Mouse (Mus musculus) ES-E14 (cell line): ENCODE measurements around the gene Eef1akmt2. TPM values are rescaled to one million over a fixed set of nuclear protein-coding genes. Genes with fewer than 3 reads are reported as not detected.

Experiments used
- DNase-seq: peaks from one replicate; pipeline ENCODE4 v3.0.0-alpha.2; 2013; ENCODE audit warnings: low read depth, low spot score
- H3K27ac ChIP-seq: 2 replicates; pipeline ENCODE4 v1.5.1; 2012; ENCODE audit warnings: low read depth, mild to moderate bottlenecking, low read length, moderate library complexity, mixed read lengths; ENCODE audit not compliant: poor library complexity, insufficient read depth, severe bottlenecking
- H3K36me3 ChIP-seq: 2 replicates; pipeline ENCODE4 v1.6.1; 2012; ENCODE audit warnings: mild to moderate bottlenecking, low read length, moderate library complexity, mixed read lengths; ENCODE audit not compliant: control insufficient read depth, poor library complexity, insufficient read depth, severe bottlenecking
- H3K4me1 ChIP-seq, 2 experiments: fragments of 150-350 bp in 1 of 2; sonication (generic) in 1 of 2; 2 replicates each; pipeline ENCODE4 v1.6.1; 2012; ENCODE audit warnings: low read length in 2 of 2, mild to moderate bottlenecking in 1 of 2, mixed read lengths in 1 of 2; ENCODE audit not compliant: control insufficient read depth in 2 of 2, insufficient read depth in 2 of 2, poor library complexity in 1 of 2
- H3K4me3 ChIP-seq, 2 experiments: fragments of 150-350 bp in 1 of 2; sonication (generic) in 1 of 2; 2 replicates each; pipeline ENCODE4 v1.5.1; 2012; ENCODE audit warnings: low read length in 2 of 2, low read depth in 1 of 2, mild to moderate bottlenecking in 1 of 2, mixed read lengths in 1 of 2; ENCODE audit not compliant: insufficient read depth in 1 of 2, poor library complexity in 1 of 2, severe bottlenecking in 1 of 2
- H3K9ac ChIP-seq: 2 replicates; pipeline ENCODE4 v1.6.1; 2012; ENCODE audit warnings: low read depth, mild to moderate bottlenecking, low read length, mixed read lengths; ENCODE audit not compliant: poor library complexity, insufficient read depth, severe bottlenecking
- H3K9me3 ChIP-seq: fragments of 150-350 bp; sonication (generic); 2 replicates; pipeline ENCODE4 v1.6.1; 2012; ENCODE audit warnings: low read depth, mild to moderate bottlenecking, low read length; ENCODE audit not compliant: control insufficient read depth, insufficient read depth
- CHD2 ChIP-seq: IDR thresholded peaks from 2 replicates; pipeline ENCODE4 v1.6.1; 2014; ENCODE audit warnings: mild to moderate bottlenecking, low read depth, low read length, inconsistent platforms
- HCFC1 ChIP-seq: IDR thresholded peaks from 2 replicates; pipeline ENCODE4 v1.6.1; 2012; ENCODE audit warnings: low read length, inconsistent platforms, borderline replicate concordance; ENCODE audit not compliant: insufficient read depth
- MAFK ChIP-seq: IDR thresholded peaks from 2 replicates; pipeline ENCODE4 v1.6.1; 2014; ENCODE audit warnings: mild to moderate bottlenecking, low read depth, low read length, inconsistent platforms; ENCODE audit not compliant: insufficient read depth
- ZC3H11A ChIP-seq: IDR thresholded peaks from 2 replicates; pipeline ENCODE4 v1.6.1; 2012; ENCODE audit warnings: low read depth, mild to moderate bottlenecking, inconsistent platforms, low read length, borderline replicate concordance
- ZNF384 ChIP-seq: IDR thresholded peaks from 2 replicates; pipeline ENCODE4 v1.6.1; 2012; ENCODE audit warnings: low read depth, low read length, inconsistent platforms
- in situ Hi-C, 2 experiments: fragments of 600-800 bp; cut with MboI; formaldehyde crosslinking; loops; one replicate each; pipeline ENCODE4 v1.15.1; 2025; ENCODE audit warnings: low sequenced_read_pairs in 2 of 2, inconsistent platforms in 1 of 2; ENCODE audit not compliant: unreplicated experiment in 2 of 2
- total RNA-seq: library from RNA; depleted of rRNA; stranded (reverse); fragments of 300-350 nt; gene quantifications from 2 replicates; pipeline ENCODE4 v1.2.3, GENCODE M21; 2012

The Eef1akmt2 gene
- total RNA-seq, 1 experiment, result 17.9 TPM

DNA sequence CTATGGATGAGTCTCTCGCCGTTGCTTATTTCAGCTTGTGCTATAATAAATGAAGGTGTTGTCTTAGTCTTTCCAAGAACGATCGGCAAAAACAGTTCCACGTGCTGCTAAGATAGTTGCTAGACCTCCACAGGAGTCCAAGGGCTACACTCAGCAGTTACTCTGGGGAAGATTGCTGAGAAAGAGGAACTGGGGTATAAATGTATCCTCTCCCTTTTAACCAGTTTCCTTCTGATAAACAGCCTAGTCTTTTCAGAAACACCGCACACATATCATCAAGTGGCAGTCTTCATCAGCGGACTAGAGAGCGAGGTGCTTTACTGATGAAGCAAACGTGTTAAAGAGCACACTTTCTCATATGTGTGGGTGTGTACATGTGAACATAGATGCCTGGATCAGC, 13.8 kb upstream of the Eef1akmt2 start:
- H3K36me3 ChIP-seq, result peaks cover 10% of the 10 kb centered on the region
- H3K9ac ChIP-seq, result no peak overlapping the region
- no peak overlapping the region for H3K27ac ChIP-seq
- no peak overlapping the region for H3K4me3 ChIP-seq
- no peaks in the 10 kb centered on the region for H3K4me1 ChIP-seq
- in situ Hi-C loops, result no loop called here
- DNase-seq, result no peak
- no peaks in the 10 kb centered on the region for H3K9me3 ChIP-seq
- TF ChIP-seq ZC3H11A, result no peak
- no peak for TF ChIP-seq CHD2
- TF ChIP-seq HCFC1, result no peak
- TF ChIP-seq ZNF384, result no peak
- TF ChIP-seq MAFK, result no peak

DNA sequence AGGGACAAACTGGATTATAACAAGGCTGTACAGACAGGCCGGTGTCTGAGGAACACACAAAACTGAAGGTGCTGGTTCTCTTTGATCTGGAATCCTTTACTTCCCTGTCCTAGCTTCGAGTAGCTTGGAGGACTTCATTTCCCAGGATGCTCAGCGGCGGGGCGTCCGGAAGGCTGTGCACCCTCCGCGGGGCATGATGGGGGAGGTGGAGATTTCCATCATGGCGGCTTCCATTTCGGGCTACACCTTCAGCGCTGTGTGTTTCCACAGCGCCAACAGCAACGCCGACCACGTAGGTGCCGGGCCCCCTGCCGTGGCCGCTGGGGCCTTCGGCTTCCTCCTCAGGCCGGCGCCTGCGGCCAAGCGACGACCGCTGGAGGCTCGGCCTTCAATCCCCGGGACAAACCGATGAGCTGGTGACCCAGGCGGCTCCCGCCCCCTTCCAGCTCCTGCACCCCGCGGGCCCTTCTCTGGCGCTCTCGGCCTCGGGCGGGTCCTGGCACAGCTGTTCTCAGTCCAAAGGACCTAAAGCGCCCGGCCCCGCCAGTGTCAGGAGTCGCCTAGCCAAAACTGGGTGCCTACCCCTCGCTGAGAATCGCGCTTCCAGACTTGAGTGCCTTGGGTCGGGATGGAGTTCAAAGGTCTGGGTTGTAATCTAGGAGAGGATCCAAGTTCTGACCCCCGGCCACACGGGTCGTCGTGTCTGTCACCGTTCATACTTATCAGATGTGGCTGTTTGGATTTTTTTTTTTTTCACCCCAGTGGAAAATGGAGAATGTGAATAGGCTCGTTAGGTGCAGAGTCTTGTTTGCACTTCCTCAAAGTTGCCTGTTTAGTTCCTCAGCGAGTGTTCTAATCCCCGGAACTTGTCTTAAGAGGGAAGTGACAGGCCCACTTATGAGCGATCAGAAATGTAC, 6.8 kb upstream of the Eef1akmt2 start, which contains the start of gene Abraxas2:
Gene Abraxas2 (plus strand): TSS at position 184 of the 917 bp plus-strand sequence.
- peak within 1 kb of the TSS; percentile 96 for H3K9ac ChIP-seq
- H3K27ac ChIP-seq, result no peak within 1 kb of the TSS
- H3K9me3 ChIP-seq, result no peaks in the 10 kb centered on the region
- no peaks in the 10 kb centered on the region for H3K4me1 ChIP-seq
- peak; percentile 86 for DNase-seq
- no peaks in the 10 kb centered on the region for H3K36me3 ChIP-seq
- H3K4me3 ChIP-seq, result peak within 1 kb of the TSS; percentile 85 to 89
- TF ChIP-seq CHD2 (no peak), HCFC1 (peak; percentile 91)
- in situ Hi-C loops, result no loop called here

DNA sequence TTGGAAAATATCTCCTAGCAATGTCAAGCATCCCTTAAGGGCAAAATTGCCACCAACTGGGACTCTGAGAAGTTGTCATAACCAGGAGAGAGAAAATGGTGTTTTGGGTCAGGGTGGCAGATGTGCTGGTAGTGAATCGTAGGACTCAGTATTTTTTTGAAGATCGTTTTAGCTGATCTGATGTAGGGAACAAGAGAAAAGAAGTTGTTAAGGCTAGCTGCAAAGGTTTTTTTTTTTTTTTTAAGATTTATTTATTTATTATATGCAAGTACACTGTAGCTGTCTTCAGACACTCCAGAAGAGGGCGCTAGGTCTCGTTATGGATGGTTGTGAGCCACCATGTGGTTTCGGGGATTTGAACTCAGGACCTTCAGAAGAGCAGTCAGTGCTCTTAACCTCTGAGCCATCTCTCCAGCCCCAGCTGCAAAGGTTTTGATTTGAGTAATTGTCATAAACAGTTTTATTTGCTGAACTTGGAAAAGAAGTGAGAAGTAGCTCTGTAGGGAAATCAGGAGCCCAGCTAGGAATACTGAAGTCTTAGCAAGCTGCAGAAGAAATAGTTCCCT, 5.7 kb upstream of the Eef1akmt2 start:
- no peak for DNase-seq
- Histone ChIP-seq H3K27ac (no peak overlapping the region), H3K4me1 (0 out of 4 replicates have a peak, but pooled peaks cover 0 to 2% of the 10 kb centered on the region in 2 experiments), H3K9me3 (no peaks in the 10 kb centered on the region), H3K4me3 (no peak overlapping the region), H3K36me3 (no peaks in the 10 kb centered on the region), H3K9ac (no peak overlapping the region)
- TF ChIP-seq CHD2, result no peak
- TF ChIP-seq ZNF384, result peak; percentile 72
- no peak for TF ChIP-seq ZC3H11A
- no peak for TF ChIP-seq MAFK
- TF ChIP-seq HCFC1, result no peak
- in situ Hi-C loops, result no loop called here

DNA sequence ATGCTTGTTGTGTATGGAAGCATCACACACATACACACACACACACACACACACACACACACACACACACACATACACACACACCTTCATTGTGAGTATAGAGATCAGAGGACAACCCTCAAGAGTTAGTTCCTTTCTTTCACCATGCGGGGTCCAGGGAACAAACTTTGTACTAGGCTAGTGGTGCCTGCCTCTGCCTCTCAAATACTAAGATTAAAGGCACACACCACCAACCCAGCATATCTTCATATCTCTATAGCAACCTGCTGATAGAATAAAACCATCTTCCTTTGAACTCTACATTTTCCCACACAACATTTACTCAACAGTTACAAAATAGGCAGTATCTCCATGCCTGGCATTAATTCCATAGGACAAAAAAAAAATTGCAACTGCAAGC, 3.6 kb upstream of the Eef1akmt2 start:
- TF ChIP-seq HCFC1 (no peak), MAFK (no peak), ZC3H11A (no peak), CHD2 (no peak), ZNF384 (no peak)
- Histone ChIP-seq H3K36me3 (no peaks in the 10 kb centered on the region), H3K9me3 (no peaks in the 10 kb centered on the region), H3K27ac (no peak overlapping the region), H3K4me1 (0 out of 4 replicates have a peak, but pooled peaks cover 0 to 2% of the 10 kb centered on the region in 2 experiments), H3K4me3 (no peak overlapping the region), H3K9ac (no peak overlapping the region)
- in situ Hi-C loops, result no loop called here
- no peak for DNase-seq

DNA sequence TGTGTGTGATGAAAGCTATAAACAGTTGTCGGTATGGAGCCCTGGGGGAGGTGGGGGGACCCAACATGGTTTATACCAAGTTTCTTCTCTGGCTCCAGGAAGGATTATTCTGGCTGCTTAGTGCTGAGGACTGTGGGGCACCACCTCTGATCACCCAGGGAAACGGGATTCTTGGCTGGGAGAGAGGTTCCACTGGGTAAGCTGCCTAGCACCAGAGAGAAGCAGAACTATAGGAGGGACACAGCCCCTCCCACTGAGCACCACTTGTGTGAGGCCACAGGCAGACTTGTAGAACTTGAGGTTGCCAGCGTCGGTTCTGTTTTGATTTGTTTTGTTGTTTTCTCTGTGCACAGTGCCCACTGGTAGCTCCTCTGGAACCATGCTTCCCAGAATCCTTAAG, 1.5 kb upstream of the Eef1akmt2 start:
- in situ Hi-C loops, result no loop called here
- DNase-seq, result no peak
- TF ChIP-seq ZC3H11A (no peak), HCFC1 (no peak), MAFK (no peak), ZNF384 (no peak), CHD2 (no peak)
- Histone ChIP-seq H3K27ac (no peak overlapping the region), H3K9me3 (no peaks in the 10 kb centered on the region), H3K36me3 (peaks cover 2% of the 10 kb centered on the region; the same call in 1 of the 2 replicates), H3K4me1 (0 out of 4 replicates have a peak, but pooled peaks cover 0 to 2% of the 10 kb centered on the region in 2 experiments), H3K9ac (no peak overlapping the region), H3K4me3 (no peak overlapping the region)
